Mouse (Mus musculus) heart, embryonic 10.5 days (tissue): ENCODE measurements at regions not wholly inside any gene's neighbourhood (a gene's known extent, or its start where the extent isn't known, plus 50 kb on each side); places are given as distances from the start of the nearest gene placed in this dataset.
"Not testable (repeated sequence)": the region's sequence is repeated elsewhere in the genome, so short reads cannot be mapped to it uniquely, and the experiment has no call there.

Experiments
- DNase-seq: peaks from one replicate; pipeline ENCODE4 v3.0.0-alpha.2; 2017; ENCODE audit warnings: low spot score
- H3K27ac ChIP-seq: fragments of 300-500 bp; sonication (generic); 2 replicates; pipeline ENCODE4 v1.5.1; 2016; ENCODE audit warnings: mild to moderate bottlenecking
- H3K27me3 ChIP-seq: fragments of 300-500 bp; sonication (generic); 2 replicates; pipeline ENCODE4 v1.6.1; 2016; ENCODE audit warnings: mild to moderate bottlenecking; ENCODE audit not compliant: poor library complexity, insufficient read depth, severe bottlenecking
- H3K36me3 ChIP-seq: fragments of 300-500 bp; sonication (generic); 2 replicates; pipeline ENCODE4 v1.6.1; 2016; ENCODE audit warnings: mild to moderate bottlenecking, moderate library complexity
- H3K4me1 ChIP-seq: fragments of 300-500 bp; sonication (generic); 2 replicates; pipeline ENCODE4 v1.6.1; 2016; ENCODE audit warnings: mild to moderate bottlenecking
- H3K4me3 ChIP-seq: fragments of 300-500 bp; sonication (generic); 2 replicates; pipeline ENCODE4 v1.5.1; 2016; ENCODE audit warnings: mild to moderate bottlenecking, moderate library complexity
- H3K9me3 ChIP-seq: fragments of 300-500 bp; sonication (generic); 2 replicates; pipeline ENCODE4 v1.6.1; 2016; ENCODE audit warnings: mild to moderate bottlenecking, moderate library complexity
- WGBS: fragments of 180-500 bp; shearing (Covaris S2); methylation state at CpG from one replicate; pipeline ENCODE4 v1.1.7; 2016; 5-methylcytosine and 5-hydroxymethylcytosine counted together

DNA sequence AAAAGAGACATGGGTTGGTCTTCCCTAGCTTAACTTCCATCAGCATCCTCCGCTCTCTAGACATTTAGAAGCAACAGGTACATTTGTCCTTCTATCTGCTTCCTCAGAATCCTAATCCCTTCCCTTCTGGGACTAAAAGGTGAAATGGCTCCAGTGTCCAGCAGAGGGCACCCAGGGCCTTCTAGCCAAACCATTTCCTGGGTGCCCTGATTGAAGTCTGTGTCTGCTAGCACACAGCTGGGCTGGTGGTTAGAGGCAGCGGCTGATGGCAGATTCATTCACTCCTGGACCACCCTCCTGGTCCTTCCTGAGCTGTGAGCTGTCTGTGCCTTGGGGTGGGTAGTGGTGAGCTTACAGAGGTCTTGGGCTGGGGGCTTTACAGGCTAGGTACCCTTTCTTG, 76.5 kb upstream of the Col13a1 start:
- Histone ChIP-seq H3K4me3 (no peak overlapping the region), H3K9me3 (no peaks in the 10 kb centered on the region), H3K27me3 (0 out of 2 replicates have a peak, but pooled peaks cover 5% of the 10 kb centered on the region), H3K27ac (no peak overlapping the region), H3K4me1 (peaks cover 16% of the 10 kb centered on the region), H3K36me3 (no peaks in the 10 kb centered on the region)
- no peak for DNase-seq
- WGBS: 49% methylated on average over 2 of the region's 2 CpGs

DNA sequence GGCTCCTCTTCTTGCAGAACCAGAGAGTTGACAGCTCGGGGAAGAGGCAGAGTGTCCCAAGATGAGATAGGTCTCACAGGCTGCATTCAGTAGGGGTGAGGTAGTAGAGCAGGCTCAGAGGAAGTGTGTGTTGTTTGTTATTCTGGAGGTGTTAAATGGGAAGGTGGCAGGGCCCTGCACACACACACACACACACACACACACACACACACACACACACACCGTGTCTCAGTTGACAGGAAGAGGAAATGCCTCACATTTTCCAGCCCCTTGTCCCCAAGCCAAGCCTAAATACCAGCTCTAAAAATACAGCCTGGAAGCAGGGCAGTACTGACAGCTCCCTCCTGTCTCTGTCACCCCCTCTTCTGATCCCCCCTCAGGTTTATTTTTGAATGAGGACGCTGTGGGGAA, 70.9 kb upstream of the Col13a1 start:
- H3K36me3 ChIP-seq: no peaks in the 10 kb centered on the region
- no peak overlapping the region for H3K4me3 ChIP-seq
- H3K27me3 ChIP-seq: no peaks in the 10 kb centered on the region
- DNase-seq: peak; percentile 82
- H3K27ac ChIP-seq: peak overlapping the region; percentile 65
- 5% methylated on average over 2 of the region's 3 CpGs for WGBS
- peaks cover 13% of the 10 kb centered on the region for H3K4me1 ChIP-seq
- H3K9me3 ChIP-seq: no peaks in the 10 kb centered on the region

DNA sequence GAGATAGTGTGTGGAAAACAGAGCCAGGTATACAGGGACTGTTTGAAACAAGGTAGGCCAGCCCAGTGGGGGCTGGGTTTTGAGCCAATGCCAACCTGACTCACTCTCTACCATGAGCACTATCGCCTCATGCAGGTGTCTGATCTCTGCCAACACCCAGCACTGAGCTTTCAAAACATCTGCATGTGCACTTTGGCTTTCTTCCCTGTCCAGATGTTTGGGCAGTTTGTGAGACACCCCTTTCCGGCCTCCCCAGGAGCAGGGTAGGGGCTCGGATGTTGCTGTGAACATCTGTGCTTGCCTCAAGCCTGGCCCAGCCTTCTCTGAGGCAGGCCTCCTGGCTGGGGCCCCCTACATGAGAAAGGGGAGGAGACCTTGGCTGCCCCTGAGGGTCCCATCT, 65.5 kb upstream of the Col13a1 start:
- 71% methylated on average over 3 of the region's 3 CpGs for WGBS
- Histone ChIP-seq H3K4me3 (no peak overlapping the region), H3K9me3 (peaks cover 11% of the 10 kb centered on the region), H3K27ac (no peak overlapping the region), H3K4me1 (peaks cover 6% of the 10 kb centered on the region), H3K27me3 (no peaks in the 10 kb centered on the region), H3K36me3 (no peaks in the 10 kb centered on the region)
- no peak for DNase-seq

DNA sequence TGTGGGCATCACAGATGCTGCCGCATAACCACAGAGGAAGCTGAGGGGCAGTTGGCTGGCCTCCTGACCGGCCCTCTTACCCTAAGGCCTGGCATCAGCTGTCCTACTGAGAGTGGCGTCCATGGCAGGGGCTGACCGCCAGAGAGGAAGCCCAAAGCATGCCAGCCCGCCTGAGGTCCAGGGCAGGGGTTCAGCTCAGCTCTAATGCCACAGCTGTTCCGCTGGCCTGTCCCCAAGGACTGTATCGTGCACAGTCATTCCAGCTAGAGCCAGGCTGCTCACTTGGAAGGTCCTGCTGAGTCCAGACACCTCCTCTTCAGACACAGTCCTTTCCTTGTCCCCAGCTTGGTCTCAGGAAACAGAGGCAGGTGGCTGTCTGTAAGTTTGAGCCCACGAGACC, 61.0 kb upstream of the Col13a1 start:
- Histone ChIP-seq H3K27ac (no peak overlapping the region), H3K36me3 (no peaks in the 10 kb centered on the region), H3K4me1 (peaks cover 4% of the 10 kb centered on the region), H3K9me3 (peaks cover 11% of the 10 kb centered on the region), H3K27me3 (no peaks in the 10 kb centered on the region), H3K4me3 (no peak overlapping the region)
- DNase-seq: no peak
- WGBS: 88% methylated on average over 8 of the region's 8 CpGs

DNA sequence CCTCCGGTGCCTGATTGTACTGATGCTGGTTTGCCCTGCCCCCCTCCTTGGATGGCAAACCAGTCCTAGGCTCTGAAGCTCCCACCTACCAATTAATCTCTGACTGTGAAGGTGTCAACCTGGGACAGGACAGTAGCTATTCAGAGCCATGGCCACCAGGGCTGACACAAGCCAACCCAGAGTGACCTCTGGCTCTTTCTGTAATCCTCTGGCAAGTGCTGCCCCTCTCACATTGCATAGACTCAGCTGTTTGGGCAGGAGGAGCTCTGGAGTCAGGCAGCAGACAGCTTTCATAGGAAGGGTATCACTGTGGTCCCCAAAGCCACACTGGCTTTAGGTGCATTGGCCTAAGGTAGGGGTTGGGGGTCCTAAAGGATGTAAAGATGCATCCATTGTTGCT, 59.7 kb upstream of the Col13a1 start:
- DNase-seq: no peak
- H3K36me3 ChIP-seq: no peaks in the 10 kb centered on the region
- H3K27me3 ChIP-seq: no peaks in the 10 kb centered on the region
- WGBS: 83% methylated on average over 1 of the region's 1 CpGs
- H3K4me3 ChIP-seq: no peak overlapping the region
- no peak overlapping the region for H3K27ac ChIP-seq
- peaks cover 7% of the 10 kb centered on the region for H3K4me1 ChIP-seq
- H3K9me3 ChIP-seq: peaks cover 11% of the 10 kb centered on the region

DNA sequence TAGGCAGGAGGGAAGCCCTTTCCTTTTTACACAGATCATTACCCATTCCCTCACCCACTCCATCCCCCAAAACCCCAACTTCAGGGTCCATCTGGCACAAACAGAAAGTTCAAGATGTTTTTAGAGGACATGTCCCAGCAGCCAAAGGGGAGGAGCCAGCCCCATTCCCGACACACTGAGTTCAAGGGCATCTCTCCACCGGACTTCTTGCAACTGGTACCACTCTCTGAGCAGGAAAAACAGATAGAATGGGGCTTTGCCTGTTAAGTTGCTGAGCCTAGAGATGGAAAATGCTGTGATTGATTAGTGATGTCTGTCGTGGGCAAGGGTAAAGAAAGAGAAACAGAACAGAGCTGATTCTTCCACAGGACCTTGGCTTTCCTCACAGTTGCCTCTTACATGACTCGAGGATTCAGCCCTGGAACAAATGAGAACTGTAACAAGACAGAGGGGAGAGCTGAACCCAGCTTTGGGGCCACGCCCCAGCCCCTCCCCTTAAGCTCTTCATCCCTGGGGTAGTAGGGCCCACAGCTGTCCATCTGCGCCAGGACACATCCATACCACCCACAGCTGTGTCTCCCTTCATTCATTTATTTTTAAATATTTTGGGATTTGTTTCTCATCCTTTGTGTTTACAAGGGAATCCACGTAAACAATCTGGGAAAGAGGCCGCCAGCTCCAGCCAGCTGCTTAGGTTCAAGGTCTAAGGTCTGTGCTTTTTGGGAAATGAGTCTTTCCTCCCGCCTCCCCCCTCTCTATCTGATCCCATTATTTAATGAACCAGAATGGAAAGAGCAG, 58.7 kb upstream of the Col13a1 start:
- H3K36me3 ChIP-seq: no peaks in the 10 kb centered on the region
- H3K4me3 ChIP-seq: no peak overlapping the region
- H3K4me1 ChIP-seq: peaks cover 7% of the 10 kb centered on the region; the same call in 1 of the 2 replicates
- no peaks in the 10 kb centered on the region for H3K27me3 ChIP-seq
- H3K27ac ChIP-seq: no peak overlapping the region
- 76% methylated on average over 9 of the region's 9 CpGs for whole genome bisulfite sequencing
- peaks cover 11% of the 10 kb centered on the region for H3K9me3 ChIP-seq
- no peak for DNase-seq

DNA sequence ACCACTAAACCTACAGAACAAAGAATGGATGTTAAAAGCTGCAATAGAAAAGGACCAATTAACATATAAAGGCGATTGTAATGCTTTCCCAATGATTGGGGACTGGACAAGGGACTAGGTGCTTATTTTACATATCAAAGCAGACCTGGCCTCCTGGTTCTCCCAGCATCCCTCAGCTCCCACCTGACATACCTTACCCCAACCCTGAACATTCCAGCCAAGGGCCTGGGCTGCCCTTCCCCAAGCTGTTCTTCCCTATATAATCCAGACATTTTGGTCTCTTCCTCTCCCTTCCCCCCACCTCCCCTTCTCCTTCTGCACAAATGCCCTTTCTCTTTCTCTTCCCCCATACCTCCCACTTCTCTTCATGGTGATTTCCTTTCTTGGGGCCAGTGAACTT, 57.9 kb upstream of the Col13a1 start:
- no peak for DNase-seq
- Histone ChIP-seq H3K27ac (no peak overlapping the region), H3K9me3 (peaks cover 11% of the 10 kb centered on the region), H3K4me3 (no peak overlapping the region), H3K4me1 (peaks cover 7% of the 10 kb centered on the region; the same call in 1 of the 2 replicates), H3K36me3 (no peaks in the 10 kb centered on the region), H3K27me3 (no peaks in the 10 kb centered on the region)
- WGBS: 26% methylated on average over 1 of the region's 1 CpGs

DNA sequence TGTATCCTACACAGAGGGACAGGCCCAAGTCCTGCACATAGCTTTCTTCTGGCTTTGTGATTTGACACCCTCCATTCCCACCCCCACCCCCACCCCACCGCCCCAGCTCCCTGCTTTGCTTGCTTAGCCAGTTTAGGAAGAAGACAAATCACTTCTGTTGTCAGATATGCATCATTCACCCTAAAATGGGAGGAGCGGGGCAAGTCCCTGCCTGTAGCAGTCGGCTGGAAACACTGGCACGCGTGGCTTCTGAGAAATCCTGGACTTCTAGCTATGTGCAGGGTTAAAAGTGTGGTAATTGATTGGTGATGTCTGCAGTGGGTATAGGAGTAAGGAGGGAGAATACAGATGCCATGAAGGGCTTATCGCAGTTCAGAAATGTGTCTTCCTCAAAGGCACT, 55.4 kb upstream of the Col13a1 start:
- no peak for DNase-seq
- Histone ChIP-seq H3K9me3 (no peaks in the 10 kb centered on the region), H3K36me3 (no peaks in the 10 kb centered on the region), H3K4me1 (peaks cover 7% of the 10 kb centered on the region; the same call in 1 of the 2 replicates), H3K27me3 (no peaks in the 10 kb centered on the region), H3K4me3 (no peak overlapping the region), H3K27ac (no peak overlapping the region)
- WGBS: 78% methylated on average over 6 of the region's 6 CpGs

DNA sequence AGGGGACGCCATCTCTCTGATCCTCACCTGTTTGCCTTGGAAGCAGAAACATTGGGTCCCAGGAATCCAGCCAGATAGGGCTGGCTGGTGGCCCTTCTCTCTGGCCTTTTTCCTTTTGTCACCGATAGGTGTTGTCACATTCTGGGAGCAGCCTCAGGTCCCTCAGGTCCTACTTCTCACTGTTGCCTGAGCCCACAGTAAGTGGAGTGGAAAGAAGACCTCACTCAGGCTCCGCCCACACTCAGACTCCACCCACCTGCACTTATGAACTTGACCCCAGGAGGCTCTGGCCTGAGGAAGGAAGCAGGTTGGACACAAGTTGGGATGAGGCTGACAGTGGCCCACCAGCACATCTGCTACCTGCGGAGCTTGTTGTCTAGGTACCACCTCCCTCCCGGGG, 54.8 kb upstream of the Col13a1 start:
- 70% methylated on average over 5 of the region's 5 CpGs for WGBS
- H3K27ac ChIP-seq: no peak overlapping the region

DNA sequence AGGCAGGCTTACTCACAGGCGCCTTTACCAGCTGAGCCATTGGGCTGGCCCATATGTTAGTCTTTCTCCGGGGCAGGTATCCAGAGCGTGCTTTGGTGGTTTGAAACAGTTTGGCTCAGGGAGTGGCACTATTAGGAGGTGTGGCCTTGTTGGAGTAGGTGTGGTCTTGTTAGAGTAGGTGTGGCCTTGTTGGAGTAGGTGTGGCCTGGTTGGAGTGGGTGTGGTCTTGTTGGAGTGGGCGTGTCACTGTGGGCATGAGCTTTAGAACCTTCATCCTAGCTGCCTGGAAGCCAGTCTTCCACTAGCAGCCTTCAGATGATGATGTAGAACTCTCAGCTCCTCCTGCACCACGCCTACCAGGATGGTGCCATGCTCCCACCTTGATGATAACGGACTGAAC, 53.1 kb upstream of the Col13a1 start:
- not testable (repeated sequence) for H3K36me3 ChIP-seq, H3K27ac ChIP-seq, H3K4me1 ChIP-seq, H3K27me3 ChIP-seq, H3K4me3 ChIP-seq, H3K9me3 ChIP-seq, DNase-seq
- 82% methylated on average over 6 of the region's 6 CpGs for WGBS

More for the DNA sequence above, 54.8 kb upstream of the Col13a1 start:
- no peak overlapping the region for H3K4me3 ChIP-seq
- peaks cover 7% of the 10 kb centered on the region; the same call in 1 of the 2 replicates for H3K4me1 ChIP-seq
- H3K9me3 ChIP-seq: no peaks in the 10 kb centered on the region
- H3K27me3 ChIP-seq: no peaks in the 10 kb centered on the region
- no peaks in the 10 kb centered on the region for H3K36me3 ChIP-seq
- no peak for DNase-seq

DNA sequence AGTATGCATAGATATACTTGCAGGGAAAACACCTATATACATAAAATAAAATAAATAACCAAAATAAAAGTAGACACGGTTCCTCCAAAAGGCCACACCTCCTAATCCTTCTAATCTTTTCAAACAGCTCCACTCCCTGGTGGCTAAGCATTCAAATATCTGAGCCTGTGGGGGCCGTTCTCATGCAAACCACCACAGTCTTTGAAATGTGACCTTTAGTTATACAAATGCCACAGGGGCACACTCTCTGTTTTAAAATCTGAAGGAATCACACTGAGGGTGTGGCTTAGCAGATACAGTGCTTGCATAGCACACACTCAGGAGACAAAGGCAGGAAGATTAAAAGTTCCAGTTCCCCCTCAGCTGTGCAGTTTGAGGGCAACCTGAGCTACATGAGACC, 50.4 kb upstream of the Col13a1 start:
- Histone ChIP-seq H3K27me3 (no peaks in the 10 kb centered on the region), H3K4me3 (no peak overlapping the region), H3K27ac (no peak overlapping the region), H3K4me1 (peaks cover 12% of the 10 kb centered on the region), H3K9me3 (no peaks in the 10 kb centered on the region), H3K36me3 (no peaks in the 10 kb centered on the region)
- DNase-seq: no peak
- WGBS: 83% methylated on average over 2 of the region's 2 CpGs
